26 mouse cellular contexts compared by ENCODE assay signal in genomic region chr17:34802756-34803155, GRCm38 (mm10). TPM values are rescaled to one million over a fixed set of nuclear protein-coding genes. Genes with fewer than 3 reads are reported as not detected.
"Had no signal": no experiment of that assay in that cellular context is flagged by ENCODE, and none has a peak within 500 bp of the region (broad histone marks: within the 10 kb centered on the region; RNA-seq: fewer than 3 reads in every experiment).

No protein-coding gene starts in this region.

RNA-seq across cellular contexts. Expression of gene Cyp21a1, which starts 1.6 kb away (rescaled TPM):
- total RNA-seq: heart, postnatal 10 days; heart, postnatal 14 days; heart, postnatal 25 days; heart, postnatal 36 days; heart, postnatal 4 days; hematopoietic stem cell, adult 5-6 weeks; hindbrain, postnatal 0 days; layer of hippocampus, postnatal 10 days; layer of hippocampus, postnatal 14 days; left cerebral cortex, adult 18-20 months; left cerebral cortex, adult 2 months had no signal
- polyA plus RNA-seq: heart, embryonic 13.5 days; heart, embryonic 14.5 days; heart, embryonic 15.5 days; heart, embryonic 16.5 days; heart, postnatal 0 days; hindbrain, embryonic 10.5 days; hindbrain, embryonic 11.5 days; hindbrain, embryonic 12.5 days; hindbrain, embryonic 13.5 days; hindbrain, embryonic 14.5 days; hindbrain, embryonic 15.5 days; hindbrain, embryonic 16.5 days; hindbrain, postnatal 0 days; inflammation-experienced regulatory T-cells, adult 6 months; intestine, embryonic 14.5 days; kidney, embryonic 14.5 days had no signal
